Mouse (Mus musculus): ENCODE data around the gene Btbd16. TPM values are rescaled to one million over a fixed set of nuclear protein-coding genes. Genes with fewer than 3 reads are reported as not detected.

Btbd16 gene
- total RNA-seq (2021), result under 1 TPM; 0.34 to 0.53 TPM

DNA sequence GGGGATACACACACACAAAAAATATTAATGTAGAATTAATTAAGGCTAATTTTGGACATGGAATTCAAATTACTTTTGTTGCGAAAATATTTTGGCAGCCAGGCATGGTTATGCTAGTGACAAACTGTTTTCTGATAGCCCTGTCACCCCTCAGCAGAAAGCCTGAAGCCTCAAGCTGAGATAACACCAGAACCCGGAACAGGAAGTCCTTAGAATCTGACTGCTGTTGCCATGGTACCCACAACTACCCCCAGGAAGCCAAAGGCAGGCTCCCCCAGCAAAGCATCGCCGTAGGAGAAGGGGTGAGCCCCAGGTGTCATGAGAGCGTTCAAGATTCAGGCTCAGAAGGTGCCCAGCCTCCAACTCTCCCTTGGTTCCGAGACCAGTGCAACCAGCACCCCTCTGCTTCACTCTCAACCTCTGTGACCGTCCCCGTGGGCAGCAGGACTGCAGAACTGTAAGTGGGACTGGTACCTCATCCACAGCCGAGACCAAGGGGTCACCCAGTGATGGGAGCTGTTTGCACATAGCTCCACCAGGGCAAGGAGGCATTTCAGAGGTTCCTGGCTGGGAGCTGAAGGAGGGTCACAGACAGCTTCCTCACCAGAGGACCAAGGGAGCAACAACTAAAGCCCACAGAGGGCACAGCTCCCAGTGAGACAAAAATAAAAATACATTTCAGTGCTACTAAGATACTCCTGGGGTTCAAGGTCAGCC, at the start of gene Btbd16:
Gene Btbd16, plus strand, starts transcription at position 156 of the 717 bp plus-strand sequence.
- DNase-seq (ENCODE audit: low spot score in 2 of 2), result no peak
- intact Hi-C loops (cut with DNase I), result loop anchor here (5.0 to 10.0 kb wide), 2 partner anchors 53 to 281 kb away; no protein-coding TSS in a partner anchor

DNA sequence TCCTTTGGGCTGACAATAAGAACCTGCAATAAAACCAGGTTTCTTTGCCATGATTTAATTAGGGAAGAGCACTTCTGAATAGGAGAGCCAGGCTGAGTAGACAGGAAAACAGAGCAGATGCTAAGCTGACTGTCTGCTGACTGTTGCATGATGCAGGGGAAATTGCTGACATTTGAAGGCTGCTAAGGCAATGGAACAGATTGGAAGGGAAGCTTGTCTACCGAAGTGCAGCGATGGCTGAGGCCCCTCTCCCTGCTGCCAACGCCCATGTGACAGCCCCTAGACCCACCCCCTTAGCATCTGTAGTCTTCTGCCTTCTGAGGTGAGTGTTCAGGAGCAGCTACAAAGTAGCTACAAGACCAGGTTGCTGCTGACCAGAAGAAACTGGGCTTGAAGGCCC, 47.7 kb upstream of the Btbd16 start:
- DNase-seq (ENCODE audit: low spot score in 2 of 2), result peak in 1 of 2 experiments; percentile 45
- intact Hi-C loops (cut with DNase I), result no loop called here

DNA sequence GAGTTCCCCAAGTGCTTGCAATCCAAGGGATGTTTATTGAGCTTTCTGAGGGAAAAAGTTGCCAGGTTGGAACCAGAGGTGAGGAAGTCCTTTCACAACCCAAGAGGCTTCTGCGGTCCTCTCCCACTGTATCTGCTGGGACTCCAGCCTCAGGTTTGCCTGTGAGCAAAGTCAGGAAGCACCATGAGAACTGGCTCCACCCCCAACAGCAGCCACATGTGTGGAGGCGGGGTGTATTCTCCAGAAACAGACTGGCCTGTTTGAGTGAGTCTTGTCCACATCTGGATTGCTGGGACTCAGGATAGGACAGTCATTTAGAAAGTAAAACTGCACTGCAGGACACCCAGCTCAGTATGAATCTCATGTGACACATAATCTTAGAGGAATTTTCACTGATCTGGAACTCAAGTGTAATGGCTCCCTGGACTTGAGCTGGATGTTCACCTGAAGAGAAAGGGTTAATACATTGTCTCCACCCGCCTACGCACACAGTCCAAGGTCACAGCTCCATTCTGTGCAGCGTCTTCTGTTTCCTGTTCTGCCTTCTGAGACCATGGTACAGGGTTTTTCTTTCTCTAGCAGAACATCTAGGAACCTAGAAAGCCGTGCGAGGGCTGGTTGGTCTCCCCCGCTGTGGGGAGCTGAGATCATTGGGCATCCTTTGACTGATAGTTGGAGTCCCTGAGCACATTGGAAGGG, 47.0 kb upstream of the Btbd16 start:
- intact Hi-C loops (cut with DNase I), result no loop called here
- no peak for DNase-seq (ENCODE audit: low spot score in 2 of 2)

DNA sequence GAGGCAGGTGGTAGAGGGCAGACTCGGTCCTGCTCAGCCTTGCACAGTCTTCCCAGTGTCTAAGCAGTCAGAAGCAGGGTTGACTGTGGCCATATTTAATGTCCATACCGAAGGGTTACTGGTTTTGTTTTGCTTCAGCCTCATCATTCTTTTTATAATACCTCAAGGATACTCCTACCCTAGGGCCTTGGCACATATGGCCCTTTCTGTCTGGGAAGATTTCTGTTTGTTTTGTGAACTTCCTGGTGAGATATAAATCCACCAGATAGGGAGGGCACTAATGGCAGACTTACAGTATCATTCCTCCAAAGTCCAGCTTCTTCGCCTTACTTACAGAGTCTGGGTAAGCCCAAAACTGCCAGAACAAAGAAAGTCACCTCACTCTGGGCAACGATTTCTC, 46.3 kb upstream of the Btbd16 start:
- DNase-seq (ENCODE audit: low spot score in 2 of 2), result no peak
- intact Hi-C loops (cut with DNase I), result no loop called here

DNA sequence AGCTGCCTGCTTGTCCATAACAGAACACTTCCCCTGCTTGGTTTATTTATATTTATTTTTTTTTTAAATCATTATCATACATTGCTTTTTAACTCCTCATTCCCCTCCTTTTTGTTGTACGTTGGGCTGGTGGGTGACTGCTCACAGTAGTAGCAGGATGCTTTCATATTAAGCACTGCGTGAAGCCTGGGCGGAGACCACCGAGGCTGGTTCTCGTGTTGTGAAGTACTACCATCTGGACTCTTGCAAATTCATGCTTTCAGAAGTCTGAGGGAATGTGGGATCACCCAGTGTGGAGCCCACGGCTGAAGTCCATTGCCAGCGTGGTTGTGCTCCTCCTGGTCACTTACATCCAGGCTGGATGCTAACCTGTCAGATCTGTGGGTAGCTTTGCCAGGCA, 42.1 kb upstream of the Btbd16 start:
- intact Hi-C loops (cut with DNase I), result no loop called here
- peak in 1 of 2 experiments; percentile 39 for DNase-seq (ENCODE audit: low spot score in 2 of 2)

DNA sequence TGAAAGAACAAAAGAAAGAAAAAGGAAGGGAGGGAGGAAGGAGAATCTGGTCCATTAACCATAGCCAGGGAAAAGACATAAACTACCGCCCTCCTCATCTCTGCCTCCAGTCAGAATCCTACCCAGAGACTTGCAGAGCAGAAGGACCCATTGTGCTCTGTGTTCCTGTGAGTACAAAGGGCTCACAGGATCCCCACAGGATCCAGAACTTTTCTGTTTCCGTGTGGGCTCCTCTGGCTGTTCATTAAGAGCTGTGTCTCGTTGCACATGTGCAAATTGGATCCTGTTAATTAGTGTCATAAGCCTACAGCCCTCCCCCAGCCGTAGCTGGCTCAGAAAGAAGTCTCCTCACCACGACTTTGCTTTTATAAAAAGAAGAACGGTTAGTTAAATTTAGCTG, 41.0 kb upstream of the Btbd16 start:
- intact Hi-C loops (cut with DNase I), result no loop called here
- peak in 1 of 2 experiments; percentile 19 for DNase-seq (ENCODE audit: low spot score in 2 of 2)

DNA sequence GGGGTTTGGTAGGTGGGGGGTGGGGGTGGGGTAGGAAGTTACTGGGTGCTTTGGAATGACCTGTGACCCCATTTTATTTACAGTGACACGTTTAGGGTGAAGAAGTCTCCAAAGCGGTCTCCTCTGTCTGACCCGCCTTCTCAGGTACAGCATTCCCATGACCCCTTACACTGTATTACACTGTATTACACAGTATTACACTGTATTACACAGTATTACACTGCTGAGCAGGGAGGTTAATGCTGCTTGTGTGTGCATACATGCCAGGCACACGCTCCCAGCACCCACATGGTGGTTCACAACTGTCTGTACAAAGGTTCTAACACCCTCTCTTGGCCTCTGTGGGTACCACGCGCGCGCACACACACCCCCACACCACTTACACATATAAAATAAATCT, 40.4 kb upstream of the Btbd16 start:
- intact Hi-C loops (cut with DNase I), result no loop called here
- DNase-seq (ENCODE audit: low spot score in 2 of 2), result no peak

DNA sequence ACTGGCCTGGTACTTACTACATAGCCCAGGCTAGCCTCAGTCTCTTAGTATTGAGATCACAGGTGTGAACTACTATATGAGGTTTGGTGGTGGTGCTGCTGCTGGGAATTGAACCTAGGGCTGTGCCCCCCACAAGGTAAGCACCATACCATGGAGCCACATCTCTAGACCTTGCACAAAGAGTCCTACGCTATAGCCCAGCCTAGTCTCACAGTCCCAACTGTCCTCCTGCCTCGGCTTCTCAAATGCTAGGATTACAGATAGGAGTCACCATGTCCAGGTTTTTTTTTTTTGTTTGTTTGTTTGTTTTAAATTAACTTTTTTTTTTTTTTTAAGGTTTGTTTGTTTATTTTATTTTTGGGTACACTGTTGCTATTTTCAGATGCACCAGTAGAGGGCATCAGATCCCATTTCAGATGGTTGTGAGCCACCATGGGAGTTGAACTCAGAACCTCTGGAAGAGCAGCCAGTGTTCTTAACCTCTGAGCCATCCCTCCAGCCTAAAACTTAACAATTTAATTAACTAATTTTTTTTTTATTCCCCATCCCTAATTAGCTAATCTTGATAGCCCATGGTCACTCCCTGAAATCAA, 39.6 kb upstream of the Btbd16 start:
- DNase-seq (ENCODE audit: low spot score in 2 of 2), result no peak
- intact Hi-C loops (cut with DNase I), result no loop called here

DNA sequence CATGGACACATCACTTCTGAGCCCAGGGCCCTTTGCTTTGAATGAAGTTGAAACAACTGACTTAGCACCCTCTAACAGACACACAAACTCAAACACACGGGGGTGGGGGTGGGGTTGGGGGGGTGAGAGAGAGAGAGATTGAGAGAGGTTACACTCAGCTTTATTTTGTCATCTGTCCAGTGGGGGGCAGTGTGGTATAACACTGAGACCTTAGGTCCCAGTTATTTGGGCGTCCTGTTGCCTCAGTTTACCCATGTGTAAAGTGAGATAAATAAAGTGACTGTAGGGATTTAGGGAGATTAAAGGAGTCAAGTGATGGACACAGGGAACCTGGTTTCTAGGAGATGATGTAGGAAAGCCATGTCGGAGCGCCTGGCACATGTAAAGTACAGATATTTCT, 32.8 kb upstream of the Btbd16 start:
- intact Hi-C loops (cut with DNase I), result no loop called here
- DNase-seq (ENCODE audit: low spot score in 2 of 2), result no peak

DNA sequence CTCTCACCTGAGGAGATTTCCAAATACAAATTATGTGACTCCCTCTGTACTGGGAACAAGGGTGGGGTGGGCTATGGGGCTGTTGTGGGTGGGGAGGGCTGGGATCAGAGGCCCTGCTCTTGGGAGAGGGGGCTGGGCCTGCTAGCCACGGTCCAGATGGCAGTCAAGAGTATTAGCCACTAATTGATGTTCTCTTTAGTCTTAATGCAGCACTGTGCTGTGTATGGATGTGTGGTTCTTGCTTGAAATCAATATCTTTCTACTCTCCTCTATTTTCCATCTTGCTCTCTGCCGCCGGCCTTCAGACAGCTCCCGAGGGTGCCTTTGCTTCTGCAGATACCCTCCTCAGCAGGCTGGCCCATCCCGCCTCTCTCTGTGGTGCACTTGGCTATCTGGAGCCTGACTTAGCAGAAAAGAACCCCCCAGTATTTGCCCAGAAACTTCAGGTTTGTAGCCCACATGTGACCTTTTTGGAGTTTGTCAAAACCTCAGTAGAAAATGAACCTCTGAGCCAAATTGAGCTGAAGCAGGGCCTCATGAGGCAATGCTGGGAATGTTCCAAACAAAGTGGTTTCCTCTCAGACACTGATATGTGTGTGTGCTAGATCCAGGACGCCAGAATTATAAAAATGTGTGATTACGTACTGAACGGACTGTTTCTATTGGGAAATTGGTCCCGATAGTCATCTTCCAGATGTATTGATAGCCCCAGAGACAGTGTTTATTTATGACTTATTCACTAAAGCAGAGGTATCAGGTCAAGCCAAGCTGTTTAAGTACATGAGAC, 30.4 kb upstream of the Btbd16 start:
- intact Hi-C loops (cut with DNase I), result no loop called here

DNA sequence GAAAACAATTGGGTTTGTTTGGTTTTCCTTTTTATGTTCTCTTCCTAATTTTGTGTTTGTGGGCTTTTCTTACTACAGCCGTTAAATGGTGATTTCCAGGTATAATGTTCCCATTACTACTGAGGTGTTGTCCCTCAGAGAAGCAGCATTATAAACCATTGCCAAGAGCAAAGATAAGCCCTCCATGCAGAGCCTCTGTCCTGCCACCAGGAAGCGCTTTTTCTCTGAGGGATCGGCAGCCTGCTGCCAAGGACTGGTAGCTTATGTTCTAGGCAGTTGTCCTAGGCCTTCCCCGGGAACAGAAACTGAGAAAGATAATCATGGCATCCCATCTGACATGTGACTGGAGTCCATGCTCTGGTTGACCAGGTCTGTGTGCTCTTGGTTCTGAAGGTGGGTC, 24.7 kb upstream of the Btbd16 start:
- intact Hi-C loops (cut with DNase I), result no loop called here
- DNase-seq (ENCODE audit: low spot score in 2 of 2), result no peak

More for the DNA sequence above, 30.4 kb upstream of the Btbd16 start:
- DNase-seq (ENCODE audit: low spot score in 2 of 2), result no peak

DNA sequence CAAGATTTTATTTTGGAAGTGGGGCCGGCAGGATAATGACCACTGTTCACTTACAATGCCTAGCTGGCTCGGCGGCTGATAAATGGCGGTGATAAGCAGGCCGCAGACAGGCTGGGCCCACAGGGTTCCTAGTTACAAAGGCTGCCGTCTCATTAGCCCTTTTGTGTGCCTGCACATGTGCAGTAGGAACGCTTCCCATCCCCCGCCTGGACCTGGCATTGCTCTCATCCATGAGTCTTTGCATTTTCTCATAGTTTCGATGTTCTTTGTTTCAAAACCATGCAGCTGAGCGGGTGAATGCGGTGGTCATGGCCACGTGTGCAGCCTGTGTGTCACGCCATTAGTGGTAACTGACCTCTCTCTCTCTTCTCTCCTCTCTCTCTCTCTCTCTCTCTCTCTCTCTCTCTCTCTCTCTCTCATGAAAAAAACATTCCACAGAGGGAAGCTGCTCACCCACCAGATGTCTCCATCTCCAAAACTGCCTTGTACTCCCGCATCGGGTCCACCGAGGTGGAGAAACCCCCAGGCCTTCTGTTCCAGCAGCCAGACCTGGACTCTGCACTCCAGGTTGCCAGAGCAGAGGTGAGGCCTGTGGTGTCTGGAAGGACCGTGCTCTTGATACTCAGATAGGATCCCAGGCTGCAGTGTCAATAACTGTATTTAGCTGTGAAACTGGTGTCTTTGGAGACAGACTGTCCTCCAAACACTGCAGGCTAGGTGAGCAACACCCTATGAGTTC, 22.9 kb upstream of the Btbd16 start:
- intact Hi-C loops (cut with DNase I), result no loop called here

DNA sequence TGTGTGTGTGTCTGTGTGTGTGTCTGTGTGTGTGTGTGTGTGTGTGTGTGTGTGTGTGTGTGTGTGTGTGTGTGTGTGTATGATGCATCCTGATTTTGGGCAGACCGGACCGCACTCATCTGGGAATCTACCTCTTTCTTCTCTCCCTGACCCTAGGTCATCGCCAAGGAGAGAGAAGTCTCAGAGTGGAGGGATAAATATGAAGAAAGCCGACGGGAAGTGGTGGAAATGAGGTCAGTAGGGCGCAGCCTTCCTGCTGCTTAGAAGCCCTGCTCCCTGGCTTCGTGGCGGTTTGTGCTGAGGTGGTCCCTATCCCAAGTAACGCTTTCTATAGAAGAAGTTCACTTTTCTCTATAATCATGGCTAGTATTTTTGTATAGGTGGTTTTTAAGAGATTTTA, 22.2 kb upstream of the Btbd16 start:
- DNase-seq (ENCODE audit: low spot score in 2 of 2), result no peak
- intact Hi-C loops (cut with DNase I), result no loop called here

More for the DNA sequence above, 22.9 kb upstream of the Btbd16 start:
- peak in 1 of 2 experiments; percentile 37 for DNase-seq (ENCODE audit: low spot score in 2 of 2)

DNA sequence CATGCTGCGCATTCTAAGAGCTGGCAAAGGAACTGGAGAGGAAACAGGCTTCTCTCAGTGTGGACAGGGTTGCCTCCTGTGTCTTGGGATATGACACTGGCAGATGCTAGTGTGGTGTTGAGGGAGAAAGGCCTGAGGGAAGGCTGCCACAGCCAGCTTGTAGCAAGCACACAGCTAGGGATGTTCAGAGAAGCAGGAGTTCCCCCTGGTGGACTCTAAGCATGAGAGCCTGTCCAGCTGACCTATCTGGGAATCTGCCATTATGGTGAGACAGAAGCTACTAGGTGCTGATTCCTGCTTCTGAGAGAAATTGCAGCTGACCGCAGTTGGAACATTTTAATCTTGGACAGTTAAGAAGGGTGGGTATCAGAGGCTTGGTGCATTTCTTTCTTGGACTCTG, 19.1 kb upstream of the Btbd16 start:
- DNase-seq (ENCODE audit: low spot score in 2 of 2), result peak in 1 of 2 experiments; percentile 38
- intact Hi-C loops (cut with DNase I), result loop anchor here (2.0 to 5.0 kb wide), 2 partner anchors 62 to 82 kb away; no protein-coding TSS in a partner anchor

DNA sequence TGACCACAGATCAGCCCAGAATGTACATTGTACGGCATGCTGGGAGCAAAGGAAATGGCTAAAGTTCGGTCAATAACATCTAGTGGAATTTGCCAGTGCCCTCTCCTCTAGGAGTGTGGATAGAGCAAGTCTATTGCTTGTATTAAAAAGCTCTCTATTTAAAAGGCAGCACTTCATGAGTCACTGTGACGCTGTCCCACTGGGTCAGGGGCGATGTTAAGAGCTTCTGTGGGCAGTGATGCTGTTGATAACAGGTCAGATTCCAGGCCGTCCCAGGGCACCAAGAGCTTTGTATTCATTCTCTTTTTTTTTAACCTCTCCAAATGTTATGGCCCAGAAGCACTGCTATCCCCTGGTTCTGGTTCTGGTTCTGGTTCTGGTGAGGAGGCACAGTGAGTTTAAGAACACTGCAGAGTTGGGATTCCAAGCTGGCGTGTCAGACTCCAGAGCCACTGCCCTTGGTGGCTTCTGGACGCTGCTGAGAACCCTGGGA, 17.5 kb upstream of the Btbd16 start:
- DNase-seq (ENCODE audit: low spot score in 2 of 2), result no peak
- intact Hi-C loops (cut with DNase I), result loop anchor here (5.0 kb wide), 1 partner anchor 64 kb away; no protein-coding TSS in a partner anchor

DNA sequence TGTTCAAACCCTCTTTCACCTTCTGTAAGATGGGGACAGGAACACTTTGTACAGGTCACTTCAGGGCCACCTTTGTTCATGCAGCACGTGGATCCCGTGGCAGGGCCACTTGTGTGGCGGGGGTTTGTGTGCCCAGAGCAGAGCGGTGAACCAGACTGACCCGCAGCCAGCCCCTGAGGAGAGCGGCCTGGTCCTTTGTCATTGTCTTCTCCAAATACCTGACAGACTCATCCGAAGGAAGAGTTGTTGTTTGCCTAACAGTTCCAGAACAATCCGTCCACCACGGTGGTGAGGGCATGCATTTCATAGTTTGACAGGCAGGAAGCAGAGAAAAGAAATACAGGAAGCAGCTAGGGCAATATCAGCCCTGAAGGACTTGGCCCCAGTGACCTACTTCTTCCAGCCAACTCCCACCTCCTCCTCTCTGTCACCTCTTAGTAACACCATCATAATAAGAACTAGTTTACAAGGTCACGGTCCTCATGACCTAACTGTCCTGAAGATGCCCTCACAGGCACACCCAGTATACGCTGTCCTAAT, 16.5 kb upstream of the Btbd16 start:
- intact Hi-C loops (cut with DNase I), result loop anchor here (5.0 kb wide), 1 partner anchor 65 kb away; no protein-coding TSS in a partner anchor
- DNase-seq (ENCODE audit: low spot score in 2 of 2), result no peak

DNA sequence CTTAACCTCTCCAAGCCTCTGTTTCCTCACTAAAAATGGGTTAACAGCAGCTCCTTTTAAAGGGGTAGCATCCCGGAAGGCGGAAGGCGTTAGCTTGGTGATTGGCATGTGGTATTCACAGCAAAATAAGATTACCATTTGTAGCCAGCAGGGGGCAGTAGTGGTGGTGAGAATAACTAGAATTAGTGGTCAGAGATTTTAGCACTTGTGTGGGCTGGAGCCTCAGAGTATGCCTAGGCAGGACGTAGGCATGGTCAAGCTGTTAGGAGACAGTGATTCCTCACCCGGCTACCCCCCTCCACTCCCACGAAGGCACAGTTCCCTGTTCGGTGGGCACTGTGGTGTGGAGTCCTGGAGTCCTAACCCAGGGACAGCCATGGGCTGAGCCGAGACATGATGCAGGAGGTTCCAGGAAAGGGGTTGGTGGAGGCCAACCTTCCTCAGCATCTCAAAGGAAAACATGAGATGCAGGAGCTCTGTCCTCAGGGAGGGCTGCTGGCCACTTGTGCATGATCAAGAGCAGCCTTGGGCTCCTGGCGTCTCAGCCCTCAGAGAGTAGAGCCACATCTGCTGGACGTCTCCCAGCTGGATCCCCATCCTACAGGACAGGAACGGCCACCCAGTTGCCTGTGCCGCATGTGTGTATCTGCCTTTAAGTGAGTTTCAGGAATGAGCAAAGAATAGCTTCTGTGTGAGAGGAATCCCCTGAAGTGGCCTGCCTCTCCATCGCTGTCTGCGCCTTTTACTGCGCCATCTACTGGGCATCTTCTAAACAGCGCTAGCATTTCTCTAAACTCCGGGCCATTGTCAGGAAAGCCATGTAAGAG, 11.6 kb upstream of the Btbd16 start:
- intact Hi-C loops (cut with DNase I), result loop anchor here (2.0 to 5.0 kb wide), 3 partner anchors 87 to 230 kb away; no protein-coding TSS in a partner anchor
- peak; percentile 73 to 87 for DNase-seq (ENCODE audit: low spot score in 2 of 2)

DNA sequence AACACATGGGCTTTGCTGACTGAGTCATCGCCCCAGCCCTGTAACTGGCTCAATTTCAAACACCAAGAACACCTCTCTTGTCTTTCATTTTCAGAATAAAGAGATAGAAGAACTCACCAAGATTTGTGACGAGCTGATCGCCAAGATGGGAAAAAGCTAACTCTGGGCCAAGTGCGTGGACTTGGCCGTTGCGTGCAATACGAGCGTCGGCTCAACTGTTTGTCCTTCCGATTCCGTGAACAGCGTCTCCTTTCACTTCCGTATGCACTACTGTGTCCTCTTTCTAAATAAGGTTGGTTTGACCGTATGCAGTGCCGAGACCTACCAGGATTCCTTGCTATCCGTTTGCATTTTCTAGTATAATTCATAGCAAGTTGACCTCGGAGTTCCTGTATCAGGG, 9.7 kb upstream of the Btbd16 start:
- intact Hi-C loops (cut with DNase I), result loop anchor here (5.0 kb wide), 2 partner anchors 217 to 232 kb away; no protein-coding TSS in a partner anchor
- DNase-seq (ENCODE audit: low spot score in 2 of 2), result no peak

Data from left cerebral cortex, postnatal 25 days (tissue).